Mouse (Mus musculus) T-helper 2 cell (primary cell): ENCODE measurements around the gene Eps8l1.
"Not testable (repeated sequence)": the region's sequence is repeated elsewhere in the genome, so short reads cannot be mapped to it uniquely, and the experiment has no call there.

Source experiments
- in situ Hi-C: fragments of 300-600 bp; cut with MboI, MseI; formaldehyde crosslinking; loops from one replicate; pipeline ENCODE4 v1.15.1; 2025; ENCODE audit warnings: high pct_unique_total_duplicates

Gene Eps8l1

DNA sequence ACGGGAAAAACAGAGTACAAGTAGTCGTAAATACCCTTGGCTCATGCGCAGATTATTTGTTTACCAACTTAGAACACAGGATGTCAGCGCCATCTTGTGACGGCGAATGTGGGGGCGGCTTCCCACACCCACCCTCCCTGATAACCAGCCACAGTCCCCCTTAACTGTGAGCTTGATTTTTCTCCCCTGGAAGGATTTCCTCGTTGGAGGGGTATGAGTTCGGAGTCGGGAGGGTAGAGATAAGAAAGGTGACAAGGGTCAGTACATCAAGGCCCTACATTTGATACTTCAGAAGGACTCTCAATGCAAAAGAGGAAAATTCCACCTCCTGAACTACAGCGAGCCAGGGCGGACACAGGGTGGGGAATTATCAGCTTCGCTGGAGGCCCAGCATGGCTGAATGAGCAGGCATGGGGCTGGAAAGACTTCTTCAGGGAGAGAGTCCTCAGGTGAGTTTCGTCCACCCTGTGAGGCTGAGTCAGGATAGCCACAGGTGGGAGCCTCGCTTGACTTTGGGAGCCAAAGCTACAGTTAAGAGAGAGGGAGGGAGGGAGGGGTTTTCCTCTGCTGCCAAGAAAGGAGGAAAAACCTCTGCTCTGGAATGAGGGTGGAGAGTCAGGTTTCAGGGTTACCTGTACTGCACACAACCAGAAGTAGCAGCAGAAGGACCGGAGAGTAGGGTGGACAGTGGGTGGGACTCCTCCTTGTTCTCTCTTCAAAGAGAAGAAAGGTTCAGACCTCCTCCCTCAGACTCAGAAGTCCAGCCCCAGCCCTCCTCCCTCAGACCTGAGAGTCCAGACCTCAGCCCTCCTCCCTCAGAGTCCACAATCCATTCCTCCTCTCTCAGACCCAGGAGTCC lies at the start of gene Eps8l1:
Eps8l1 (plus strand) TSS at position 99 of the 859 bp plus-strand sequence.
- in situ Hi-C loops, result no loop called here

DNA sequence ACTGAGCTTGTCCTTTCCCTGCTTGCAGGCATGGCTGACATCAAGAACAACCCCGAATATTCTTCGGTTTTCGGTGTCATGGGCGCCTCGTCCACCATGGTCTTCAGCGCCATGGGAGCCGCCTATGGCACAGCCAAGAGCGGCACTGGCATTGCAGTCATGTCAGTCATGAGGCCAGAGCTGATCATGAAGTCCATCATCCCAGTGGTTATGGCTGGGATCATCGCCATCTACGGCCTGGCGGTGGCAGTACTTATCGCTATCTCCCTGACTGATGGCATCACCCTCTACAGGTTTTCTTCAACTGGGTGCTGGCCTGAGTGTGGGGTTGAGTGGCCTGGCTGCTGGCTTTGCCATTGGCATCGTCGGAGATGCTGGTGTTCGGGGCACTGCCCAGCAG lies 48.1 kb upstream of the Eps8l1 start:
- in situ Hi-C loops, result not testable (repeated sequence)

DNA sequence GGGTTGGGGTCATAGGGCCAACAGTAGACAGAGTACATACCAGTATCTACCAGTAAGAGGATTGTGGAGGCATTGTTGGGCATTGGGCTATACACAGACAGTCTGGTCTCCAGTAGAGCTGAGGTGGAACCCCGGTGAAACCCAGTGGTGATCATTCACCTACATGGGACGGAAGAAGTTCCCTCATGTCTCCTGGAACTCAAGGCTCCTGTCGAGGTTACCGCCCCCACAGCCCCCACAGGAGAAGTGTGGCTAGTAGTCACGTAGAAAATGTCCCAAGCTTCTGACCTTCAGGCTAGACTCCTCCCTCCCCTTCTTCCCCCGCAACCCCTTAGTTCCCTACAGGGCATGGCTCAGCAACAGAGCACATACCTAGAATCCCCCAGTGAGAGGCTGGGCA lies 40.8 kb upstream of the Eps8l1 start:
- in situ Hi-C loops, result no loop called here

DNA sequence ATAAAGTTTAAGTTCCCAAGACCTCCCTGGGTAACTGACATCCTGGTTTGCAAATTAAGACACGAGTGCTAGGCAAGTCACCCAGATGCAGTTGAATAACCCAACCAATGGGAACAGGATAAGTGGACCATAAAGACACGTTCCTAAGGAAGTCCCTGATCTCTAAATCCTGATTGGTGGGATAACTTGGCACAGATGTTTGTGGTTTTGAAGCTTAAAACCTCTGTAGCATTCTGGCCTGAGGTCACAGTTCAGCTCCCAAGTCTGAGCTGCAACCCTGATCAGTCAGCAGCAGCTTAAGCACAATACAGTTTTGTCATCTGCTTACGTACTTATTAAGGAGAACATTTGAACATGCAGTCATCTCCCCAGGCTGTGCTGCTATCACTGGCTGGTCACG lies 40.2 kb upstream of the Eps8l1 start:
- in situ Hi-C loops, result no loop called here

DNA sequence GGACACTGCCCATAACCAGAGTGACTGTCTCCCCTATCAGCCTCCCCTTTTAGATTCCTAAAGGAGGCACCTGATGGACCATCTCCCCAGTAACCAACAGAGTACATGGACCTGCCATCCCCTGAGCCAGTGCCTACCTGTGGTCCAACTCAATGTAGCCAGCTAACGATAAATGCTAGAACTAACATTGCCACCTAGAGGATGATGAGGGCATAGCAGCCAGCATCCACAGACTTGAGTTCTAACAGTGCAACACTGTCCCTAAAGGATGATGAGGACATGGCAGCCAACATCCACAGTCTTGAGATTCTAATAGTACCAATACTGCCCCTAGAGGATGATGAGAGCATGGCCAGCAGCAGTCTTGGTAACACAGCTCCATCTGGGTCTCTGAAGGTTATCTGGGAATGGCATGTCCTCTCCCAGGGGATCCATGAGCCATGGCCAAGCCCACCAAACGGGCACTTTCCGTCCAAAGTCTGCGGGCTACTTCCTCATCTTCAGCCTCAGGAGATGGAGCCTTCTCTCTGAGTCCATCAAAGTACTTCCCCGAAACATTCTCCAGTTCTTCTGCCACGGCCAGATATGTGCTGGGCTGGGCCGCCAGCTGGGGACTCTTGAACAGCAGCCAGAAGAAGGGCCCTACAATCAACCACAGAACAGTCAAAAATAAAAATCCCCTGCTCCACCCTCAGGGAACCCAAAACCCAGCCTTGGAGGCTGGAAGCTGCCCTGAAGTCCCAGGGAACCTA lies 33.1 kb upstream of the Eps8l1 start:
- in situ Hi-C loops, result loop anchor here (25.0 kb wide), 1 partner anchor 815 kb away; the partner anchor contains the start of genes Ndufa3 and Oscar

DNA sequence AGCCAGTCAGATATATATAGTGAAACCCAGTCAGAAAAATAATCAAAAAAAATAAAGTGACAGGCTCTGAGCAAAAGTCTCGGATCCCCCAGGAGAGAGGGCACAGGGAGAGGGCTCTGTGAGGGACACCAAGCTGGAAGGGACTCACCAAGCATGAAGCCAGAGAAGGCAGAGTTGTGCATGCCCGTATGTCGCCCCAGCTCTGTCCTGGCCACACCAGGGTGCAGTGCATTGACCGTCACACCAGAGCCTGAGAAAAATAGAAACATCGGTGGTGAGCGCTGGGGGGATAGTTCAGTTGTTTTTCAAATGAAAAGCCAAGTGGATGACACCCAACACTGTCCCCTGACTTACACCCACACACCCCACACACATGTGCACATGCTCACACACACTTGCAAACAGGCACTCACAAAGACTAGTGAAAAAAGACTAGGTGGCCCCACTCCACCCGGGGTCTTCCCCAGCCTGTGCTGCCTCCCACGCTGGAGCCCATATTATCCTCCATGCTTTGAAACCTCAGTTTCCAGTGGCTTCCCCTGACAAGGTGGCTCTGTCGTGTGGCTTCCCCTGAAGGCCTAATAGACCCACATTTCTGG lies 30.1 kb upstream of the Eps8l1 start:
- in situ Hi-C loops, result loop anchor here (5.0 to 25.0 kb wide), 2 partner anchors 92 to 818 kb away; partner anchors contain the start of genes Ndufa3, Oscar and Tnni3

DNA sequence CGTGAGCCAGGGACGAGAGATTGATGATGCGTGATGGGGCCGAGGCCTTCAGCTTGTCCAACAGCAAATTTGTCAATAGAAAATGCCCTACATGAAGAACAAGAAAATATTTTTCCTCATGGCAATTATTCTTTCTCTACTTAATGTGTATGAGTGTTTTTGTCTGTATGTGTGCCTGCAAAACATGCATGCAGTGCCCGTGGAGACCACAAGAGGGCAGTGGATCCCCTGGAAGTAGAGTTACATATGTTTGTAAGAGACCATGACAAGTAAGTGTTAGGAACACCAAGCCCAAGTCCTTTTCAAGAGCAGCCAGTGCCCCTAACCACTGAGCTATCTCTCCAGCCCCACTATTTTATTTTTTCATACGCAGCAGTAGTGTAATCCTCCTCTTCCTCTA lies 28.9 kb upstream of the Eps8l1 start:
- in situ Hi-C loops, result loop anchor here (5.0 to 25.0 kb wide), 2 partner anchors 91 to 819 kb away; partner anchors contain the start of genes Ndufa3, Oscar and Tnni3

DNA sequence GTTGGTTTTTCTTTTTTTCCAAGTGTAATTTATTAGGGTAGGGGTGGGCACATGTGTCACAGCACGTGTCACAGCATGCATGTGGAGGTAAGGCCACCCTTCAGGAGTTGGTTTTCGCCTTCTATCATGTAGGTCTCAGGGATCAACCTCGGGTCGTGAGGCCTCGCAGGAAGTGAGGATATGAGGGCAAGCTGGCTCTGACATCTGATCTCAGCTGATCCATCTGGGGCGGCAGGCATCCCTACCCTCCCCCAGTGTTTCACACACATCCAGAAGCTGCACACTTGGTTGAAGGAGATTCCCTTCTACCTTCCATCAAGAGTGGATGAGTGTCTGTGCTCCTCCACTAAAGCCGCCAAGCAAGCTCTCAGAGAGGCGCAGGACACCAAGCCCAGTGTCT lies 28.4 kb upstream of the Eps8l1 start:
- in situ Hi-C loops, result loop anchor here (5.0 to 25.0 kb wide), 2 partner anchors 90 to 820 kb away; partner anchors contain the start of genes Ndufa3, Oscar and Tnni3

DNA sequence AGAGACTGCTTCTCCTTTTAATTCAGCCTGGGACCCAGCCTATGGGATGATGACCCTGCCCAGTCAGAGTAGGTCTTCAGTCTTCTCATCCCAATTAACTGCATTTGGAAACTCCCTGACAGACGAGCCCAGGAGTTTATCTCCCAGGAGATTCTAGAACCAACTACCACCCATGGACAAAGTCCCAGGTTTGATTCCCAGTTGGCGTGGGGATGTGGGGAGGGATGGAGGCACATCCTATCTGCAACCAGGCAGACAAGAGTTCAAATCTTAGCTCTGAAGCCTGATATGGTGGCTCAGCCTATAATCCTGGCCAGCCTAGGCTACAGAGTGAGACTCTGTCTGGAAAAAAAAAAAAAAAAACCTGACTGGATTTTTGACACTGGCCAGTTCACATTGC lies 22.8 kb upstream of the Eps8l1 start:
- in situ Hi-C loops, result loop anchor here (5.0 to 25.0 kb wide), 2 partner anchors 310 to 825 kb away; partner anchors contain the start of genes Ndufa3 and Oscar

DNA sequence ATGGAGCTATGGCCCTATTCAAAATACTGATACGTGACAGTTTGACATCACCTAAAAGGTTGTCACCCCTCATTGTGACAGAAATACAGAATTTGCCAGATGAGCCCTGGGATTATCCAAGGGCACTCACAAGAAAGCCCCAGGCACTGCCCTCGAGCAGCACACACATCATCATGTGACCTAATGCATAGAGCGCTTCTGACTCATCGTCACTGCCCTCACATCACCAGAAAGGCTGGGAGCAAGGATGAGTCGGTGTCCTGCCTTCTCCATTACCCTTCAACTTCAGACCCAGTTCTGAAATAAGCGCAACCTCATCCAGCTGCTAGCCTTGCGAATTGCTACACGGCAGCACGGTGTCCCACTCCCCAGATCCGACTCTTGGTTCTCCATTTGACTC lies 19.9 kb upstream of the Eps8l1 start:
- in situ Hi-C loops, result loop anchor here (25.0 kb wide), 1 partner anchor 828 kb away; the partner anchor contains the start of genes Ndufa3 and Oscar

DNA sequence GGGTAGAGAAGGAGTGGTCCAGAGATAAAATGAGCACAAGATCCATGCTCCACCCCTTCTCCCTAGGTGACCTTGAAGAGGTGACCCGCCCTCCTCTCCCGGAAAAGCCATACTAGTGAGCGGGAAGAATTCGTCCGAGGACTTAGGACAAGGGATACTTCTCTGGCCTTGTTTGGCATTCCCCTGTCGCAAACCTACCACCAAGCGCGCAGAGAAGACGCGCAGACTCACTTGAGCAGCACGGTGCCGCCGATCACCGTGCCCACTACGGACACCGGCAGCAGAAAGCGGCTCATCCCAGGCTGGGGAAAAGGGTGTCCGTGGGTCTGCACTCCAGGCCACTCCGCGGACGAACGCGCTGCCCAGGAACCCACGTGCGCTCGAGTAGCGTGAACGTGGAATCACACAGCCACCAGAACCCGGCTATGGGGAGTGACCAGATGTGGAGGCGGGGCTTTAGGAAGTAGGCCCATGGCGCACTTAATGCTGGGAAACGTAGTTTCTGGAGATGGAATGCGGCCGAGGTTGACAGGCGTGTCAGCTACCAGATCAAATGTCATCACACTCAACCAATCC lies 15.2 kb upstream of the Eps8l1 start, which contains the start of gene Rdh13:
Rdh13 (minus strand) TSS at position 434 of the 576 bp plus-strand sequence.
- in situ Hi-C loops, result loop anchor here (25.0 kb wide), 1 partner anchor 833 kb away; the partner anchor contains the start of genes Ndufa3 and Oscar

DNA sequence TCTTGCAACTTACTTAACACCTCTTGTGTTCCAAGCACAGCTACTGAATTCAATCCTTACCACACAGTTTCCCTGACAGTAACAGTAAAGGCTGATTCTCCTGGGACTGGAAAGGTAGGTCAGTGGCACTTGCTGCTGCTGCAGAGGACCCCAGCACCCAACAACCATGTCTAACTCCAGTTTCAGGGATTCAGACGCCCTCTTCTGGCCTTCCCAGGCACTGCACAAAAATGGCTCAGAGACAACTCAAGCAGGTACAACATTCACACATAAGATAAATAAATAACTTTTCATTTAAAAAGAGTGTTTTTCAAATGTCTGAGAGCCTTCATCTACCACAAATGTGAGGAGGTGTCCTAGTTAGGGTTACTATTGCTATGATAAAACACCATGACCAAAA lies 13.3 kb upstream of the Eps8l1 start:
- in situ Hi-C loops, result loop anchor here (25.0 kb wide), 1 partner anchor 835 kb away; the partner anchor contains the start of genes Ndufa3 and Oscar

DNA sequence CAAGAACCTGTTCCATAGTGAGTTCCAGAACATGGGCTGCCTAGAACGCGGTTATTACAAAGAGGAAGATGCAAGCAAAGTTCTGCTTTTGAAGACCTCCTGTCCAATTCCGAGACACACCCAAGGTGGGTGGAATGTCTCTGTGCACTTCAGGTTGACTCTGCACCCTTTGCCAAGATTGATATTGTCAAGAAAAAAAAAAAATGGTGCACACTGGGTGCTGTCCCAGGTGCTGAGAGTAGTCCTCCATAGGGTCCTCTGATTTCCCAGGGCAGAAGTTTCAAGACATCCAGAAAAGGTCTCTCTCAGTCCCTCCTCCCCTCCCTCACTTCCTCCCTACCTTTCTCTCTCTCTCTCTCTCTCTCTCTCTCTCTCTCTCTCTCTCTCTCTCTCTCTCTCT lies 12.0 kb upstream of the Eps8l1 start:
- in situ Hi-C loops, result loop anchor here (25.0 kb wide), 1 partner anchor 836 kb away; the partner anchor contains the start of genes Ndufa3 and Oscar

DNA sequence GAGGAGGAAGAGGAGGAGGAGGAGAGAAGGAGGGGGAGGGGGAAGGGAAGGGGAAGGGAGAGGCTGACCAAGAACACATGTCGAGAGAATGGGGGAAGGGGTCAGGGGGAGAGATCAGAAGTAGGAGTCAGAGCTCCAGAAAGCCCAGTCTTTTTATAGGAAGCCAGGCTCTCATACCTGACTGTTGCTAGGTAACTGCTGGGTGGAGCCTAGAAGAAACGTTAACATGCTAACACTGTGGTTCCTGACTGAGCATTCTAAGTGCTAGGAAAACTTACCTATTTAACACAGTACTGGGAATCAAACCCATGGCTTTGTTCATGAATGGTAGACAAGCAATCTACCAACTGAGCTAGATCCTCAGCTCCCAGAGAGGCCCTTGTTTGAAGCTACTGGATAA lies 11.3 kb upstream of the Eps8l1 start:
- in situ Hi-C loops, result loop anchor here (25.0 kb wide), 1 partner anchor 837 kb away; the partner anchor contains the start of genes Ndufa3 and Oscar

DNA sequence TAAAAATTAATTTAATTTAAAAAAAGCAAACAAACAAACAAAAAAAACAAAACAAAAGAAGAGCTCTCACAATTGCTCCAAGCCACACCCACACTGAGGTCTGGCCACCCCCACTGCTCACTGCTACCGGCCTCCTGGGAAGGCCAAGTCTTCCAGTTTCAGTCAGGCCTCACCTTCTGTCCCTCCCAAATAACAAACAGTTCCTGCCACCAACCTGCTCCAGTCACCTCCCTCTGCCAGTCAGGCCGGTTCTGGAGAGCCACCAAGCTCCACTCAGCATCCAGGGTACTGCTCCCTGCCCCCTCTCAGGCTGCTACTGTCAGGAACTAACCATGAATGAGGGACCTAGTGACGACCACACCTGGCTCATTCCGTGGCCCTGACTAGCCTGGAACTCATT lies 7.8 kb upstream of the Eps8l1 start:
- in situ Hi-C loops, result no loop called here

DNA sequence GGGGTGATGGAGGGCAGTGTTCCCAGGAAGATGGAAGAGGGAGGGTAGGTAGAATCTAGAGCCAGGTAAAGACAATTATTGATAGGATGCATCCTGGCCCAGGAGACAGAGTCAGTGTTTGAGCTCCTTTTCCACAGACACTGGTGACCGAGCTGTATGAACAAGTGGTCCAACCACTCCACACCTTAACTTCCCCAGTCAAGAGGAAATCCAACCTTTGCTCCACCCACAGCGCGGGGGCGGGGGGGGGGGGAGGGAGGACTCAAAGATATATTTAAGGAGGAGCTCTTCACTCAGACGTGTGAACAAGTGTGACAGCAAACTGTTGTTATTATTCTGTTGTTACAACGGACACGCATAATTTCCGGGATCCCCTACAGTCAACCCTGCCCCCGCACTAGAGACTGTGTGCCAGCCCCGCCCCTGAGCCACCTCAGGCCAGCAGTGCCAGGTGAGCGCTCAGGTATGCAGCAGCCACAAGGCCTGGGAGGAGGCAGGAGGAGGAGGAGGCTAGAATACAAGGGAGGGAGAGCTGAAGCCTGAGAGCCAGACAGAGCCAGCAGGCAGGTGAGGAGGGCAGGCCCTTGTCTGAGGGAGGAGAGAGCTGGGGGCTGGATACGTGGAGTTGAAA lies 3.8 kb downstream of the Eps8l1 start:
- in situ Hi-C loops, result no loop called here

DNA sequence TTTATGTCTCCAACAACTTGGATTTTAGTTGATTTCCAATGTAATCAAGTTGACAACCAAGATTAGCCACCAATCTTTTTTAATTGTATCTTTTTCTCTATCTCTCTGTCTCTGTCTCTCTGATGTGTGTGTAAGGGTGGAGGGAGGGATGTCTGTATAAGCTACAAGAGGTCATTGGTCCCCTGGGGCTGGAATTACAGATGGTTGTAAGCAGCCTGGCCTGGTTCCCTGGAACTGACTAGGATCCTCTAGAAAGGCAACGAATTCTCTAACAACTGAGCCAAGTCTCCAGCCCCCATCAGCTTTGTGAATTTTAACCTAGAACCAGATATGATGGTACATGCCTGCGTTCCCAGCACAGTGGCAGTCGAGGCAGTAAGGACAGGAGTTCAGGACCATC lies 7.3 kb downstream of the Eps8l1 start:
- in situ Hi-C loops, result no loop called here

DNA sequence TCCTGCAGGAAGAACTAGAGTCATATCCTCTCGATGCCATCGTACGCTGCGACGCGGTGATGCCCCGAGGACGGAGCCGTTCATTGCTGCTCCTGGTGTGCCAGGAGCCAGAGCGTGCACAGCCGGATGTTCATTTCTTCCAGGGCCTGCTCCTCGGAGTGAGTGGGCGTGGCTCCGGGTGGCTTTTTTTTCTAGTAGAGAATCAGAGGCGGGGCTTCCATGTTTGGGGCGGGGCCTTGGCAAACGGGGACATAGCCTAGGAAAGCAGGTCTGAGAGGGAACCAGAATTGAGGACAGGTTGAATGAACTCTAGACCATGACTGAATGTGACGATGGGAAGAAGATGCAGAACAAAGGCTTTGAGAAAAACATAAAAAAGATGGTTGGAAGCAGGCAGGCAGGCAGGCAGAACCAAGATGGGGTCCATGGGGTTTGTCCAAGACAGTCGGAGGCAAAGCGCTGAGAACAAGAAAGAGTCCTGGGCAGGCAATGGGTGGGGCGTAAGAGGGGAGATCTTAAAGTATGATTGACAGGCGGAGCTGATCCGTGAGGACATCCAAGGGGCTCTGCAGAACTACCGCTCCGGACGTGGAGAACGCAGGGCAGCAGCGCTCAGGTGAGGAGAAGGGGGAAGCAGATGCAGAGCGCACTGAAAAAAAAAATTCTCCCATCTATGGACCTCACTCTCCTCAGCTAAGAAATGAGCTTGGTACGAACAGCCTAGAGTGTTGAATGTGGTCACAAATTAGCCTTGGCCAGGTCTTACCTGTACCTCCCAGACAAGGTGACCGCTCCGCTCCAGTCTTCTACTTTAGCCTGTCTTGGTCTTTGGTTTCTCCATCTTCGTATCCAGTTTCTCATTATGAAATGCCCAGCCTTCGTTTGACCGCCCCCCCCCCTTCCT lies 10.1 kb downstream of the Eps8l1 start:
- in situ Hi-C loops, result no loop called here

DNA sequence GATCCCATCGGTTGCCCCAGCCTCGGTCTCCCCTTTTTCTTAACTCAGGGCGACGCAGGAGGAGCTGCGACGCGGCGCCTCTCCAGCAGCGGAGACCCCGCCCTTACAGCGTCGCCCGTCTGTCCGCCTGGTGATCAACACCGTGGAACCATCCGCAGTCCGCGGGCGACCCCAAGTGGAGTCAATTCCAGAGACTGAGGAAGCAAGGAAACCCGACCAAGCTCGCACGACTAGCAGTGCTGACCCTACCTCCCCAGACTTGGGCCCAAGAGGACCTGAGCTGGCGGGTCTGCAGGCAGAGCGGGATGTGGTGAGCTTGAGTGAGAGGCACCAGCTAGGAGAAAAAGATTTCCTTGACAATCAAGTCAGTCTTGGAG lies 10.7 kb downstream of the Eps8l1 start:
- in situ Hi-C loops, result no loop called here

DNA sequence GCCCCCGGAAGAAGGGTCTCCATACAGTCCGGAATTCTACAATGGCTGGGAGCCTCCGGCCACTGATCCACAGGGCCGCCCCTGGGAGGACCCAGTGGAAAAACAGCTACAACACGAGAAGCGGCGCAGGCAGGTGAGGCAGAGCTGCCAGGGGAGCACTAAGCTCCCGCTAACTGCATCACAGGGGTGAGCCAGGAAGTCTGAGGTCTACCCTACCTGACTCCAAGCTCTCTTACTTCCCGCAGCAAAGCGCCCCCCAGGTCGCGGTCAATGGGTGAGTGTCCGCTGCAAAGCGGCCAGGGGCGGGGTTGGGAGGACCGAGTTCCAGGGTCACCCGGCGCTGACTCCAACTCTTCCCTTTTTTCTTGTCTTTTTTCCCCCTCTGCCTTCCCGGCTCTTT lies 13.5 kb downstream of the Eps8l1 start:
- in situ Hi-C loops, result no loop called here
